Mouse (Mus musculus): Measurements from ENCODE around the gene Uchl5. TPM values are rescaled to one million over a fixed set of nuclear protein-coding genes. Genes with fewer than 3 reads are reported as not detected.

Gene Uchl5
- total RNA-seq (2014; rRNA removed) (4.4 and 7.2 TPM in 2 replicates), polyA plus RNA-seq (2015; fragmentation: Nextera tagmentation; extraction: Ambion mirVana) (65.1 and 65.5 TPM in 2 replicates)

DNA sequence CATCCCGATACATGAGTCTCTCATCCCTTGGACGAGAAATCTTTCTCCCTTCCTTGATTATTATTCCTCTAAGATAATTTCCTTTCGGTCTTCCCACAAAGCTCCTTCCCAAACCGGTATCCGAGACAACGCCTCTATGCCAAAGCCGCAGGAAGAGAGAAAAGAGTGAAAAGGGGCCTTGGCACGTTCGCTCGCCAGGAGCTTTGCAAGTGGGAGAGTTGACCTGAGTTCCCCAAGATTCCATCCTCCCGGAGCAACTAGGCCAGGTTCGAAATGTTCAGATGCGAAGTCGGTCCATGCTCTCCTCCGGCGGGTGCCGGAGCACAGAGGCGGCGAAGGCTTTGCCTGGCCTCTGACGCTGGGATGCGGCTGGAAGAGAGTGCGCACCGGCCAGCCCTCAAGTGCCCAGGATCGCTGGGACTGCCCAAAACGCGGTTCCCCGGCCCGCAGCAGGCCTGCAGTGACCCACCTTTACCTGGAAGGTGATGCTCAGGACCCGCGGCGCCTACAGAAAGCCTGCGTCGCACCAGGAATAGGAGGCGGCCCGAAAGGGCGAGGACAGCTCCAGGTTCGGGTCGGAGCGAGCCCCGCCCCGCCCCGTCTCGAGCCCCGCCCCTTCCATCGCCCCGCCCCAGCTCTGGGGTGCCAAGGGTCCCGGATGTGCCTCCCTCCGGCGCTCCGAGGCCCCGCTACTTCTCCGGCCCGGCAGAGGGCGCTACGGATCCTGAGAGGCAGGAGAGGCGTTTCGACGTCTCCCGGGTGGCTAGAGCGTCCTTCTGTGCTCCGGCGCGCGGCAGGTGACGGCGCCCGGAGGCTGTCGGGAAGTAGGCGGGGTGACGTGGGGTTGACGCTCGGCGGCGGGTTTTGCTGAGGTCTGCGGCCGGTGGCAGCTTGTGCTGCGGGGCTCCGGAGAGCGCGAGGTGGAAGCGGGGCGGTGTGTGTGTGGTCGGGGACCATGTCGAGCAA is at the start of gene Uchl5, which contains the start of gene Trove2:
TSS of gene Uchl5 (plus strand) at position 827 of the 966 bp plus-strand sequence.
TSS of gene Trove2 (minus strand) at position 623 of the 966 bp plus-strand sequence.
- peak; percentile 89 for TF ChIP-seq CTCF (IDR thresholded peaks at IDR 0.05; ENCODE audit: low read depth)
- peak within 1 kb of the TSS; percentile 80 for H3K4me2 ChIP-seq (ENCODE audit: low read depth, low read length)
- under 1% methylated on average over 79 of the region's 84 CpGs for WGBS

DNA sequence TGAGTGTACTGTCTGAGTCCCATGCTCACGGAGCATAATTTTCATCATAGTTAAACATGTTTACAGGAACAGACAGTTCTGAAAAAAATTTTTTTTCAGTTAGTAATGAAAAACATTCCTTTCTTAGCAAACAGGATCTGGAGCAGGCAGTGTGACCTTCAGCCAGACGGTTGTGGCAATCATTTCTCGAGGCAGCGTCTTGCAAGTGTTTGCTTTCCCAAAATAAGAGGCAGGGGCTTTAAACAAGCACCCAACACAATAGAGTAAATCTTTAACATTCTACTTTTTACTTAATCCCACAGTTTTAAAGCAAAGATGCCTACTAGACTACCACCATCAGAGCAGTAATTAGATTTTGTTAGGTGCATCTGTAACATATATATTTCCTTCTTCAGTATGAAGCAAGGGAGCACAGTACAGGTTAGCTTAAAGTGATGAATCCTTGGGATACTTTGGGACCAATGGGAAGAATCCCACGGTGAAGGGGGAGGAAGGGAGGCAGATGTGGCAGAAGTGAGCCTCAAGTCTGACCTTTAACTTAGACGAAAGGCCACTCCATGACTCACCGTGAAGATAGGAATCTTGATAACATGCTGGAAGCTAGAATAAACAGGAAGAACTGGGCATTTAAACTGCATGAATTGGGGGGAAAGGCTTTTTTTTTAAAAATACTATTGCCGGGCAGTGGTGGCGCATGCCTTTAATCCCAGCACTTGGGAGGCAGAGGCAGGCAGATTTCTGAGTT is 49.2 kb upstream of the Uchl5 start:
- no peak overlapping the region for H3K4me2 ChIP-seq (ENCODE audit: low read depth, low read length)
- 79% methylated on average over 9 of the region's 9 CpGs for WGBS
- H3K9ac ChIP-seq (replicated peaks; ENCODE audit: low read length) = no peak overlapping the region
- no peak for TF ChIP-seq CTCF (IDR thresholded peaks at IDR 0.05; ENCODE audit: low read depth)
- ATAC-seq = no peak
- H3K4me3 ChIP-seq (ENCODE audit: low read length) = no peak overlapping the region
- no peaks in the 10 kb centered on the region for H3K36me3 ChIP-seq (ENCODE audit: insufficient read depth, low read length)
- no peaks in the 10 kb centered on the region for H3K9me3 ChIP-seq (ENCODE audit: low read length)
- H3K27me3 ChIP-seq (ENCODE audit: insufficient read depth, low read length) = no peaks in the 10 kb centered on the region
- H3K4me1 ChIP-seq (ENCODE audit: insufficient read depth, low read length) = no peaks in the 10 kb centered on the region
- no peak overlapping the region for H3K27ac ChIP-seq
- DNase-seq (ENCODE audit: low spot score) = no peak

More for the DNA sequence above, at the start of gene Uchl5, which contains the start of gene Trove2:
- DNase-seq (ENCODE audit: low spot score) (peak; percentile 99), ATAC-seq (peak; percentile 98)
- H3K27ac ChIP-seq = peak within 1 kb of the TSS; percentile 81
- H3K4me1 ChIP-seq (ENCODE audit: insufficient read depth, low read length) = peaks cover 10% of the 10 kb centered on the region
- H3K4me3 ChIP-seq (ENCODE audit: low read length) = peak within 1 kb of the TSS; percentile 93
- no peaks in the 10 kb centered on the region for H3K36me3 ChIP-seq (ENCODE audit: insufficient read depth, low read length)
- no peaks in the 10 kb centered on the region for H3K27me3 ChIP-seq (ENCODE audit: insufficient read depth, low read length)
- H3K9ac ChIP-seq (replicated peaks; ENCODE audit: low read length) = peak within 1 kb of the TSS; percentile 86
- H3K9me3 ChIP-seq (ENCODE audit: low read length) = no peaks in the 10 kb centered on the region

DNA sequence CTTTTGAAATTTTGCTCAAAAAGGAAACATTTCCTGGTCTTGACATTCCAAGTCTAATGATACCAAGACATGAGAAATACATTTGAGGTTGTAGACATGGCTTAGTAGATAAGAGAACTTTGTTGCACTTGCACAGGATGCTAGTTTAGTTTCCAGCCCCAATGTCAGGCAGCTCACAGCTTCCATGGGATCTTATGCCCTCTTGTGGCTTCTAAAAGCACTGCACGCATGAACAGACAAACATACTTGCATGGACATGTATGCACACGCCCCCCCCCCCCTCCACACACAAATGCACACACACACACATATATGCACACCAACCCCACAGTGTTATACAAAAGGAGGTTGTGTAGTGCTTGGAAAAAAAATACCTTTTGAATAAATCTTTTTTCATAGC is 46.2 kb upstream of the Uchl5 start:
- DNase-seq (ENCODE audit: low spot score) = peak; percentile 50
- no peak for ATAC-seq
- 80% methylated on average over 2 of the region's 2 CpGs for WGBS
- Histone ChIP-seq H3K9me3 (ENCODE audit: low read length) (no peaks in the 10 kb centered on the region), H3K27me3 (ENCODE audit: insufficient read depth, low read length) (no peaks in the 10 kb centered on the region), H3K9ac (replicated peaks; ENCODE audit: low read length) (no peak overlapping the region), H3K4me2 (ENCODE audit: low read depth, low read length) (no peak overlapping the region), H3K36me3 (ENCODE audit: insufficient read depth, low read length) (no peaks in the 10 kb centered on the region), H3K4me1 (ENCODE audit: insufficient read depth, low read length) (no peaks in the 10 kb centered on the region), H3K4me3 (ENCODE audit: low read length) (no peak overlapping the region), H3K27ac (no peak overlapping the region)
- TF ChIP-seq CTCF (IDR thresholded peaks at IDR 0.05; ENCODE audit: low read depth) = peak; percentile 61

DNA sequence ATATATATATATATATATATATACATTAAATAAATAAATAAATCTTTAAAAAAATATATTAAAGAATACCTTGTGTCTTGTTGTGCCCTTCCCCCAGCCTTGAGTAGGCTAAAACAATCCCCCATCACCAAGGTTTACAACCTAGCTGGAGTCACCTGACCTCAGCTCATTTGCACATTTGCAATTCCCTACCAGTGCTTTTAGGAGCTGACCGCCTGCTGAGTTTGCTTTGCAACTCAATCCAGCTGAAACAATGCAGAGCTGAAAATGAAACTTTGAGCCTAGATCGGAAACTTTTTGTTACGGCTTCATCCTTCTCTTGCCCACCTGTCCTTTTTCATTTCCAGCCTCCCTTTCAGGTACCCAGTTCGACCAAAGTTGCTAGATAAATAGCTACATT is 45.4 kb upstream of the Uchl5 start:
- Histone ChIP-seq H3K36me3 (ENCODE audit: insufficient read depth, low read length) (no peaks in the 10 kb centered on the region), H3K4me3 (ENCODE audit: low read length) (no peak overlapping the region), H3K9me3 (ENCODE audit: low read length) (no peaks in the 10 kb centered on the region), H3K27ac (no peak overlapping the region), H3K4me1 (ENCODE audit: insufficient read depth, low read length) (no peaks in the 10 kb centered on the region), H3K9ac (replicated peaks; ENCODE audit: low read length) (no peak overlapping the region), H3K4me2 (ENCODE audit: low read depth, low read length) (no peak overlapping the region), H3K27me3 (ENCODE audit: insufficient read depth, low read length) (no peaks in the 10 kb centered on the region)
- no peak for DNase-seq (ENCODE audit: low spot score)
- no peak for TF ChIP-seq CTCF (IDR thresholded peaks at IDR 0.05; ENCODE audit: low read depth)
- no peak for ATAC-seq
- 36% methylated on average over 4 of the region's 4 CpGs for WGBS

DNA sequence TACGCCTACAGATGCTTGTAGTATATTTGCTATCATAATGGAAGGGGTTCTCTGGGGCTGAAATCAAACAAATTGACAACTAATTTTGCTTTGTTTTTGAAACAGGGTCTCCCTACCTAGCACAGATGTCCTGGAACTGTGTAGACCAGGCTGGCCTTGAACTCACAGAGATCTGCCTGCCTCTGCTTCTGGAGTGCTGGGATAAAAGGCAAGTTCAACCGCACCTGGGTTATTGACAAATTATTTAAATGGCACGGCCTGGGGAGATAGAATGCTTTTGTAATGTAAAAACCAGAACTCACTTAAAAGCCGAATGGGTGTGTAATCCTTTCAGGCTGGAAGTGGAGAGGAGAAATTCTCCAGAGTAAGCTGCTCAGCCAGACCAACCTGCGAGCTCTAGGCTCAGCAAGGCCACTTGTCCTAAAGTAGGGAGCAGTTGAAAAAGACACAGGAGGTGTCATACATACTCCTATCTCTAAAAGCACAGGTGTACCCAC is 43.1 kb upstream of the Uchl5 start:
- no peaks in the 10 kb centered on the region for H3K36me3 ChIP-seq (ENCODE audit: insufficient read depth, low read length)
- no peak overlapping the region for H3K4me3 ChIP-seq (ENCODE audit: low read length)
- no peak for DNase-seq (ENCODE audit: low spot score)
- H3K9me3 ChIP-seq (ENCODE audit: low read length) = no peaks in the 10 kb centered on the region
- no peak overlapping the region for H3K4me2 ChIP-seq (ENCODE audit: low read depth, low read length)
- no peak for TF ChIP-seq CTCF (IDR thresholded peaks at IDR 0.05; ENCODE audit: low read depth)
- H3K9ac ChIP-seq (replicated peaks; ENCODE audit: low read length) = no peak overlapping the region
- no peaks in the 10 kb centered on the region for H3K4me1 ChIP-seq (ENCODE audit: insufficient read depth, low read length)
- ATAC-seq = no peak
- 83% methylated on average over 5 of the region's 5 CpGs for WGBS
- no peaks in the 10 kb centered on the region for H3K27me3 ChIP-seq (ENCODE audit: insufficient read depth, low read length)
- H3K27ac ChIP-seq = no peak overlapping the region

DNA sequence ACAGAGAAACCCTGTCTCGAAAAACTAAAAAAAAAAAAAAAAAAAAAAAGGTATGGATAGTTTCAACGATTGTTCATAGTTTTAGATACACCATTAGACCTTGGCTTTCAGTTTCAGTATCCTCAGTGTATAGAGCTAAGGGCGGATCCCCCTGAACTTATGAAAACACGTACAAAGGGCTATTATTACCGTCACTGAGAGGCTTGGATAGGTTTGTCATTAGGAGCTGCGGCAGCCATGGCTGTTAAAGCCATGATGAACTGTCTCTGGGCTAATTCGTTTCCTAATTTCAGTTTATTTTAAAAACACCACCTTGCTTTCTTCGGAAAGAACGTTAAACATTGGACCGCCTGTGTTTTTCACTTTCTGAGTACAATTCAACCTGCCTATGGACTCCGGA is 38.3 kb upstream of the Uchl5 start:
- ATAC-seq (peak; percentile 39), DNase-seq (ENCODE audit: low spot score) (peak; percentile 42)
- H3K4me1 ChIP-seq (ENCODE audit: insufficient read depth, low read length) = no peaks in the 10 kb centered on the region
- no peaks in the 10 kb centered on the region for H3K27me3 ChIP-seq (ENCODE audit: insufficient read depth, low read length)
- H3K4me2 ChIP-seq (ENCODE audit: low read depth, low read length) = peak overlapping the region; percentile 80
- no peaks in the 10 kb centered on the region for H3K9me3 ChIP-seq (ENCODE audit: low read length)
- peak overlapping the region; percentile 77 for H3K9ac ChIP-seq (replicated peaks; ENCODE audit: low read length)
- TF ChIP-seq CTCF (IDR thresholded peaks at IDR 0.05; ENCODE audit: low read depth) = no peak
- 22% methylated on average over 11 of the region's 11 CpGs for WGBS
- H3K4me3 ChIP-seq (ENCODE audit: low read length) = peak overlapping the region; percentile 82
- H3K27ac ChIP-seq = peak overlapping the region; percentile 94
- H3K36me3 ChIP-seq (ENCODE audit: insufficient read depth, low read length) = peaks cover 8% of the 10 kb centered on the region; the same call in 1 of the 2 replicates

Data from hindbrain, postnatal 0 days (tissue).